Mouse (Mus musculus) olfactory bulb, adult 2 months (tissue): Measurements from ENCODE around the gene Homer2.

ENCODE experiments used
- CTCF ChIP-seq: fragments of 200-500 bp; IDR thresholded peaks from 2 replicates; pipeline ENCODE4 v1.5.1; 2012; ENCODE audit warnings: low read depth, mild to moderate bottlenecking, low read length, moderate library complexity; ENCODE audit not compliant: insufficient read depth
- POLR2A ChIP-seq: fragments of 200-500 bp; IDR thresholded peaks from 2 replicates; pipeline ENCODE4 v1.6.1; 2012; ENCODE audit warnings: mild to moderate bottlenecking, low read depth, low read length, moderate library complexity; ENCODE audit not compliant: insufficient read depth

DNA sequence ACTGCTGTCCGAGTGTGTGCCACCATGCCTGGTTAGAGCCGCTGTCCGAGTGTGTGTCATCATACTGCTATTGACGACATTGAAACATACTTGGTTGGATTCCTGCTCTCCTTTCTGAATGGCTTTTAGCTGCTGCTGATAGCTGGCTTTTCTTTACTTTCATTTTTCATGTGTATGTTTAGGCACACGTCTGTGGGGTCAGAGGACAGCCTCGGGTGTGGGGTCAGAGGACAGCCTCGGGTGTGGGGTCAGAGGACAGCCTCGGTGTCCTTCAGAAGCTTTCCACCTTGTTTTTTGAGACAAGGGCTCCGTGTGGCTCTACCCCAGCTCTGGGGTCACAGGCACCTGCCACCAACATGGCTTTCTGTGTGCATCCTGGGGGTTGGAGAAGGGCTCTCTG lies 114.6 kb downstream of the Homer2 start:
- TF ChIP-seq CTCF: no peak
- no peak for TF ChIP-seq POLR2A
